Mouse (Mus musculus) megakaryocyte, embryonic 14.5 days (primary cell): ENCODE results near the gene Gm49320. TPM values are rescaled to one million over a fixed set of nuclear protein-coding genes. Genes with fewer than 3 reads are reported as not detected.

Experiments
- H3K27me3 ChIP-seq: replicated peaks from 2 replicates; pipeline ENCODE3; 2012; ENCODE audit warnings: inconsistent platforms
- H3K36me3 ChIP-seq: replicated peaks from 2 replicates; pipeline ENCODE3; 2012; ENCODE audit warnings: low read length, inconsistent platforms, mixed read lengths
- H3K4me1 ChIP-seq: 2 replicates; pipeline ENCODE4 v1.6.1; 2012; ENCODE audit warnings: inconsistent platforms
- H3K4me3 ChIP-seq: replicated peaks from 2 replicates; pipeline ENCODE3; 2012; ENCODE audit warnings: moderate library complexity, mild to moderate bottlenecking, inconsistent platforms
- H3K9me3 ChIP-seq: 2 replicates; pipeline ENCODE4 v1.6.1; 2012; ENCODE audit warnings: inconsistent platforms
- FLI1 ChIP-seq: IDR thresholded peaks from 2 replicates; pipeline ENCODE4 v1.6.1; 2012; ENCODE audit warnings: low read length, inconsistent platforms, mixed read lengths
- GATA1 ChIP-seq: IDR thresholded peaks from 3 replicates; pipeline ENCODE4 v1.6.1; 2012; ENCODE audit warnings: mixed read lengths, low read length, inconsistent platforms, borderline replicate concordance
- polyA plus RNA-seq: library from polyadenylated mRNA; stranded (reverse); fragments of >175 nt; gene quantifications from 2 replicates; pipeline ENCODE4 v1.2.3, GENCODE M21; 2012; ENCODE audit warnings: low replicate concordance; ENCODE audit not compliant: insufficient read depth

Gene Gm49320
- polyA plus RNA-seq, 1 experiment: not detected

- no peaks in the 10 kb centered on the region for H3K9me3 ChIP-seq
- peaks cover 46% of the 10 kb centered on the region for H3K4me1 ChIP-seq
- TF ChIP-seq GATA1: no peak
- no peak for TF ChIP-seq FLI1
- no peak overlapping the region for H3K4me3 ChIP-seq
- no peaks in the 10 kb centered on the region for H3K27me3 ChIP-seq
- H3K36me3 ChIP-seq: peaks cover 64% of the 10 kb centered on the region
Observed at GRCm38 (mm10) chr8:4257350-4257749, 18.7 kb downstream of the Gm49320 start.

- peaks cover 73% of the 10 kb centered on the region for H3K36me3 ChIP-seq
- H3K4me3 ChIP-seq: peak overlapping the region; percentile 94
Observed at GRCm38 (mm10) chr8:4258233-4258632, 19.6 kb downstream of the Gm49320 start.

GRCm38 (mm10) chr8:4258678-4259077 lies 20.0 kb downstream of the Gm49320 start:
- peaks cover 77% of the 10 kb centered on the region for H3K36me3 ChIP-seq
- TF ChIP-seq FLI1 (no peak), GATA1 (no peak)
- H3K9me3 ChIP-seq: no peaks in the 10 kb centered on the region
- no peaks in the 10 kb centered on the region for H3K27me3 ChIP-seq
- peak overlapping the region; percentile 94 for H3K4me3 ChIP-seq
- peaks cover 49% of the 10 kb centered on the region for H3K4me1 ChIP-seq

More at GRCm38 (mm10) chr8:4258233-4258632, 19.6 kb downstream of the Gm49320 start:
- Histone ChIP-seq H3K27me3 (no peaks in the 10 kb centered on the region), H3K4me1 (peaks cover 49% of the 10 kb centered on the region), H3K9me3 (no peaks in the 10 kb centered on the region)
- TF ChIP-seq GATA1 (no peak), FLI1 (no peak)

GRCm38 (mm10) chr8:4259125-4259804 lies 20.6 kb downstream of the Gm49320 start, which contains the start of gene Ctxn1:
Gene Ctxn1, minus strand, starts transcription at chr8:4259274.
- TF ChIP-seq FLI1: no peak
- TF ChIP-seq GATA1: no peak
- Histone ChIP-seq H3K9me3 (no peaks in the 10 kb centered on the region), H3K4me3 (peak within 1 kb of the TSS; percentile 94), H3K36me3 (peaks cover 81% of the 10 kb centered on the region), H3K4me1 (peaks cover 47% of the 10 kb centered on the region), H3K27me3 (no peaks in the 10 kb centered on the region)

DNA sequence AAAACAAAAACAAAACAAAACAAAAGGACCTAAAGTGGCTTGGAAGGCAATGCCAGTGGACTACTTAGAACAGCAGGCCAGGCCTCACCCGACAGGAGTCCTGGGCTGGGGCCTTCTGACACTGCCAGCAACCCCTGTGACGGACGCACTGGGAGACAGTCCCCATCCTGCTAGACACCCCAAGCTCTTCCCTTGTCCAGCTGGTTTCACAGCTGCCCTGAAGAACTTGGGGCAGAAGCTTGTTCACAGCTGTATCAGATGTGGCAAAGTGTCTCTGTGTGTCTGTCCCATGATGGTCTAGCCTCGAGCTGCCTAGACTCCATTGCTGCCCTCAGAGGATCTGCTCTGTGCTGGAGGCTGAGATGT lies 21.1 kb downstream of the Gm49320 start:
- TF ChIP-seq GATA1 (no peak), FLI1 (no peak)
- Histone ChIP-seq H3K4me3 (no peak overlapping the region), H3K9me3 (no peaks in the 10 kb centered on the region), H3K27me3 (no peaks in the 10 kb centered on the region), H3K4me1 (peaks cover 46% of the 10 kb centered on the region), H3K36me3 (peaks cover 81% of the 10 kb centered on the region)

DNA sequence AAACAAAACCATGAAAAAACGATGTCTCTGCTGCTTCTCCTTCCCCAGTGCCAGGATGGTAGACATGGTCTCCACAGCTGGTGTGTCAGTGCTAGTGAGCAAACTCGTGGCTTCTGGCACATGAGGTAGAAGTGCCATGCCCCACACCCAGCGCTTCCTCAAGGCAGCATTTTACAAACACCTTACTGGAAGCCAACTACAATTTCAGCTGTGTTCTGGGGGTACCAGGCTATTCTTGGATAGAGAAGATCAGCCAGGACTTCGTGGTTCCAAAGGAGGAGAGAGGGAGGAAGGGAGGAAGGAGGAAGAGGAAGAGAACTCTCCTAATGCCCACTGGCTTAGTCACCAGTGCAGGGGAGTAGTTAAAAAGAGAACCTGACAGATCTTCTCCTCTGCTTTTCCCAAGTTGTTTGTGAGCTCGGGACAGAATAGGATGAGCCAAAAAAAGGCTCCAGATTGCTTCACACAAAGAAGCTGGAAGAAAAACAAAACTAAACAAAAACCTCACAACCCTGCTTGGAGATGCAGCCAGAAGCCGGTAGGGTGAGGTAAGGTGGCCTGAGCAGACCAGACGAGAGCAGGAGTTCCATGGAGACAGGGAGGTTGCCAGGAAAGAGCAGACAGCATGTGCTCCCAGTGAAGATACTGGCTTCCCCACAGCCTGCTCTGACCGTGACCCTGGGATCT lies 24.6 kb downstream of the Gm49320 start:
- Histone ChIP-seq H3K27me3 (no peaks in the 10 kb centered on the region), H3K36me3 (peaks cover 91% of the 10 kb centered on the region)
- TF ChIP-seq FLI1 (no peak), GATA1 (no peak)

GRCm38 (mm10) chr8:4265160-4265914 lies 26.7 kb downstream of the Gm49320 start:
- H3K4me1 ChIP-seq: peaks cover 21% of the 10 kb centered on the region
- no peak overlapping the region for H3K4me3 ChIP-seq
- H3K27me3 ChIP-seq: no peaks in the 10 kb centered on the region
- H3K36me3 ChIP-seq: peaks cover 100% of the 10 kb centered on the region
- no peaks in the 10 kb centered on the region for H3K9me3 ChIP-seq
- TF ChIP-seq GATA1 (no peak), FLI1 (no peak)

More for the DNA sequence above, 24.6 kb downstream of the Gm49320 start:
- Histone ChIP-seq H3K4me1 (peaks cover 42% of the 10 kb centered on the region), H3K9me3 (no peaks in the 10 kb centered on the region), H3K4me3 (no peak overlapping the region)

- H3K4me3 ChIP-seq: no peak overlapping the region
- no peaks in the 10 kb centered on the region for H3K27me3 ChIP-seq
- TF ChIP-seq GATA1 (no peak), FLI1 (no peak)
- H3K36me3 ChIP-seq: peaks cover 97% of the 10 kb centered on the region
- peaks cover 16% of the 10 kb centered on the region for H3K4me1 ChIP-seq
- no peaks in the 10 kb centered on the region for H3K9me3 ChIP-seq
Observed at GRCm38 (mm10) chr8:4267627-4268026, 29.0 kb downstream of the Gm49320 start.

DNA sequence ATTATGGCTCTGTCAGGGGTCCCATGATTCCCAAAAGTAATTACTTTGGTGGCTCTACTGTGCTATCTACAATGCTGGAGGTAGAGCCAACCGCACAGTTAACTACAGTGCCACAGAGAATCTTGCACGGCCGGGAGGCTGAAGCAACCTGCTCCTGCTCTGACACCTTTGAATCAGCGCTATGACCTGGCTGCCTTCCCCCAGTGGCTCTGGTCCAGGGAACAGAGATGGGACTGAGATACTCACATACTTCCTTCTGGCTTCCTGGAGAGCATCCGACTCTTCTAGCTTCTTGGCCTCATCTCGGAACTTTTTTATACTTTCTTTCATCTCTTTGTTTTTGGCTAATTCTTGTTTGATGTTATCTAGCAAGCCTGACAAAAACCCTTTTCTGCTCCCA lies 30.9 kb downstream of the Gm49320 start:
- Histone ChIP-seq H3K4me1 (peaks cover 18% of the 10 kb centered on the region), H3K27me3 (no peaks in the 10 kb centered on the region), H3K4me3 (no peak overlapping the region), H3K9me3 (no peaks in the 10 kb centered on the region), H3K36me3 (peaks cover 94% of the 10 kb centered on the region)
- TF ChIP-seq FLI1: no peak
- no peak for TF ChIP-seq GATA1
